Mouse (Mus musculus) left cerebral cortex, adult 8-10 months (tissue): Measurements from ENCODE around the gene Lamtor3. TPM values are rescaled to one million over a fixed set of nuclear protein-coding genes. Genes with fewer than 3 reads are reported as not detected.
"Not testable (repeated sequence)": the region's sequence is repeated elsewhere in the genome, so short reads cannot be mapped to it uniquely, and the experiment has no call there.

Experiments used
- DNase-seq, 2 experiments: peaks; one replicate each; pipeline ENCODE4 v3.0.0; 2022; ENCODE audit warnings: low spot score in 2 of 2
- total RNA-seq, 4 experiments: library from RNA; stranded (reverse); gene quantifications; 2 replicates each; pipeline ENCODE4 v1.2.4; 2022

Lamtor3 gene
- total RNA-seq, result 10 to 100 TPM; 62.0 to 71.8 (median 65.0) TPM

GRCm38 (mm10) chr3:137918172-137918931 lies at the start of gene Lamtor3:
TSS of gene Lamtor3 (plus strand) at chr3:137918506.
- peak; percentile 63 to 87 for DNase-seq

GRCm38 (mm10) chr3:137869395-137869794 lies 48.9 kb upstream of the Lamtor3 start:
- DNase-seq, result no peak

GRCm38 (mm10) chr3:137879313-137879712 lies 39.0 kb upstream of the Lamtor3 start:
- DNase-seq, result no peak

- no peak for DNase-seq
Observed at GRCm38 (mm10) chr3:137880109-137880748, 38.1 kb upstream of the Lamtor3 start.

- DNase-seq, result no peak
Observed at GRCm38 (mm10) chr3:137881093-137881492, 37.2 kb upstream of the Lamtor3 start.

- no peak for DNase-seq
Observed at GRCm38 (mm10) chr3:137887961-137888360, 30.3 kb upstream of the Lamtor3 start.

- DNase-seq, result no peak
Observed at GRCm38 (mm10) chr3:137891089-137891488, 27.2 kb upstream of the Lamtor3 start.

GRCm38 (mm10) chr3:137892118-137892517 lies 26.2 kb upstream of the Lamtor3 start:
- no peak for DNase-seq

- DNase-seq, result no peak
Observed at GRCm38 (mm10) chr3:137893789-137894188, 24.5 kb upstream of the Lamtor3 start.

- DNase-seq, result no peak
Observed at GRCm38 (mm10) chr3:137895196-137895595, 23.1 kb upstream of the Lamtor3 start.

- DNase-seq, result no peak
Observed at GRCm38 (mm10) chr3:137896386-137896785, 21.9 kb upstream of the Lamtor3 start.

GRCm38 (mm10) chr3:137896867-137897266 lies 21.4 kb upstream of the Lamtor3 start:
- DNase-seq, result no peak

GRCm38 (mm10) chr3:137897685-137898084 lies 20.6 kb upstream of the Lamtor3 start:
- no peak for DNase-seq

GRCm38 (mm10) chr3:137900149-137900548 lies 18.2 kb upstream of the Lamtor3 start:
- no peak for DNase-seq

- no peak for DNase-seq
Observed at GRCm38 (mm10) chr3:137913093-137913492, 5.2 kb upstream of the Lamtor3 start.

- DNase-seq, result not testable (repeated sequence)
Observed at GRCm38 (mm10) chr3:137914567-137914966, 3.7 kb upstream of the Lamtor3 start.

- no peak for DNase-seq
Observed at GRCm38 (mm10) chr3:137917694-137918171, 573 bp upstream of the Lamtor3 start.

- DNase-seq, result peak; percentile 21 to 30
Observed at GRCm38 (mm10) chr3:137918932-137919311, 616 bp downstream of the Lamtor3 start.

- no peak for DNase-seq
Observed at GRCm38 (mm10) chr3:137919398-137919797, 1.1 kb downstream of the Lamtor3 start.

- DNase-seq, result no peak
Observed at GRCm38 (mm10) chr3:137920594-137920993, 2.3 kb downstream of the Lamtor3 start.

GRCm38 (mm10) chr3:137927010-137927409 lies 8.7 kb downstream of the Lamtor3 start:
- no peak for DNase-seq

GRCm38 (mm10) chr3:137929940-137930339 lies 11.6 kb downstream of the Lamtor3 start:
- no peak for DNase-seq

GRCm38 (mm10) chr3:137932748-137933147 lies 14.4 kb downstream of the Lamtor3 start:
- no peak for DNase-seq
